Mouse (Mus musculus) NIH3T3 (cell line): Measurements from ENCODE around the gene Ifng.

Experiments
- DNase-seq: peaks from one replicate; pipeline ENCODE4 v3.0.0-alpha.2; 2012; ENCODE audit warnings: low read depth

Ifng gene

DNA sequence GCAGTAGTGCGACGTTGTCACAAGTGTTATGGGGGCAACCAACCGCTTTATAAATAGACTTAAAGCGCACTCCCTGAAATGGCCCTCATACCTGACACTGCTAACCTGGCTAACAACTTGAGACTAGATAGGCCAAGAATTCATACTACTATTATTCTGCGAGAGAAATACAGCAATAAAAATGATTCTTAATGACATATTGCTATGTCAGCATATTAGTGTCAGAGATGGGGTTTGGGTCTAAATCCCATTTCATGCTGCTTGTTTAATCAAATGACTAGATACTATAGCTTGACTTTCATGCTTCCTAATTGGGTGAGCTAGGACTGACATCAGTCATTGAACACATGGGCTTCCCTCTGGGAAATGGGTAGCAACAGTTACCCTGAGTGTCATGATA is 39.3 kb downstream of the Ifng start:
- no peak for DNase-seq

DNA sequence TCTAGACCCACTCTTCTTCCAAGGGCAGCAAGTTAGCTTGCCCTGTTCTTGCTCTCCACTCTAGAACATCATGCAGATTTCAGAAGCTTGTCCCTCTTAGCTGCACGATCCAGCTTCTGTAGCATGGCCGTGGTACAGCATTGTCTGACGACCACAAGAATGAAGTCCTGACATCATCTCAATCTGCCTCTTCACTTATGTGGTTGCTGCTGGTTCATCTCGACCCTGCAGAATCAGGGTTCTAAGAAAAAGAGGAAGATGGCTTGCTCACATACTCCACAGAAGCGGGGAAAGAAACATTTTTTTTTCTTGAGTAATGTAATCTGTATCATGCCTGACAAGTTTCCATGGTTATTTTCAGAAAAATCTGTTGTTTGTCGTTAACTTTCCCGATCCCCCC is 39.9 kb downstream of the Ifng start:
- DNase-seq: no peak

DNA sequence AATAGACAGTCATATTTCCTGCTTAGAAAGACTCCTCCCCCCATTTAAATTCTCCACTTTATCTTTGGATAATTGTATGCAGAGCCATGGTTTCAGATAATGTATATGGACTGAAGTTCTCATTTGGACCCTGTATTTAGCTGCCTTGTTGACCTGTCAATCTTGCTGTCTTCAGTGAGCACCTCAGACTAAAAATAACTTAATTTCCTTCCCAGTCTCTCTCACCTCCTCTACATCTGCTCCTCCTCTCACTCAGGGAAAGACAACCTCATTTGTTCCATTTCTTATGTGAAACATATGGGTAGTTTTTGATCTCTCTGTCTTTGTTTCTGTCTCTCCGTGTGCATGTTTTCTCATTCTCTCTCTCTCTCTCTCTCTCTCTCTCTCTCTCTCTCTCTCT is 53.3 kb downstream of the Ifng start:
- DNase-seq: no peak

DNA sequence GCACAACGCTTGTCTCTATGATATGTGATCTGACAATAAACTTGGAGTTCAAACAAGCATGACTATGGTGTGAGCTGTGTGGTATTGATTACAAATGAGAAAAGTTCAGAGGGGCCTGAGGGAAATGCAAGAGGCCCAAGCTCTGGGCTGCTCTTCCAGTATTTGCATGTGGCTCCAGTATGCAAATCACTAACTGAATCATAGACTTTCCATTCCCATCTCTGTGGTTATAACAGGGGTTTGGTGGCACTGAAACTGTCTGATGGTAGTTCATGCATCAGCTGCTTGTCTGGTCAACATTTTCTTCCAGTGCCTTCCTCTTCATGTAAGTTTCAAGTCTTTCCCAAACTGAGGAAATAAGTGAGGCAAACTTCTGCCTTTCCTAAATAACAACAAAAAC is 54.5 kb downstream of the Ifng start:
- DNase-seq: no peak
